Comparison of ENCODE assay signal across 7 mouse cellular contexts in the genomic region with DNA sequence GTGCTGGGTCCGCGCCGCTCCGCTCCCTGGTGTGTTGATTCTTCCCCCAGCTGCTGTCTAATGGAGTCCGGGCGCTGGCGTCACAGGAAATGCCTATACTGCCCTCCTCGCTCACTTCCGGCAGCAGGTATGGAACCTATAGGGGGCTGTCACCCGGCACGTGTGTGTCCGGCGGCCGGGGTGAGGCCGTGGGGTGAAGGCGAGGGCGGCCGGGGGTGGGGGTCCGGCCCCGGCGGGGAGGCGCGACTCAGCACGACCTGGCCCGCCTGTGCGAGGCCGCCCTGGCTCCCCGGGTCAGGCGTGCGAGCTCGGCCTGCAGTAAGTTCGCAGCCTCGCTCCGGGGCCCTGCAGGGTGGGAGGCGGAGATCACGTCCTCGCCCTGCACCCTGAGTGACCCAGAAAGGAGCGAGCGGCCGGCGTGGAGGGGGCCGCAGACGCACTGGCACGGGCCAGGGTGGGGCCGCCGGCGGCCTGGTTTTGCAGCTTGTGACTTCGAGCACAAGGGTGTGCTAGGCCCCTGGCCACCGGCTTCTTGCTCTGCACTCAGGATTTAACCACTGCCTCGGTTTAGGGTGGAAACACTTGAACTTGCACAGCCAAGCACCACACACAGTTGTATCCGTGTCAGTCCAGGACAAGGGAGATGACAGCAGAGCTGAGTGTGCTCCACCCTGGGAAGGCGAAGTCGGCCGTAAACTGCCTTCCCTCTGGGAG. TPM values are rescaled to one million over a fixed set of nuclear protein-coding genes. Genes with fewer than 3 reads are reported as not detected.
A peak's percentile ranks its signal among the peaks of the same experiment; 100 is the strongest.
DNase-seq lines count a peak whose midpoint lies in the region; ATAC-seq and TF ChIP-seq lines count a peak whose summit lies in the region.

A gene (minus strand): TSS at position 82 of the 714 bp plus-strand sequence.

- ATAC-seq in inflammation-experienced regulatory T-cells, adult 6 months: peak; percentile 78
- peak; percentile 79 for ATAC-seq in megakaryocyte-erythroid progenitor cell, adult 5-6 weeks (replicated peaks; ENCODE audit: low FRiP score, low TSS enrichment, poor library complexity, severe bottlenecking)

- peak; percentile 88 for TF ChIP-seq POLR2A in cortical plate, adult 2 months (IDR thresholded peaks at IDR 0.05; ENCODE audit: extremely low read depth, insufficient read depth, low read length)

- no peak for TF ChIP-seq CTCF in cortical plate, adult 2 months (IDR thresholded peaks at IDR 0.05; ENCODE audit: extremely low read depth, insufficient read depth, low read length)

- intact Hi-C loops in gastrocnemius, postnatal 14 days (cut with DNase I; ENCODE audit: low total_unique reads): no loop called here
- intact Hi-C loops in left cerebral cortex, postnatal 10 days (cut with DNase I): no loop called here

- H3K4me1 ChIP-seq in cortical plate, adult 2 months (ENCODE audit: control insufficient read depth, insufficient read depth, low read length): no peaks in the 10 kb centered on the region; the same call in 1 of the 2 replicates

- H3K27ac ChIP-seq in cortical plate, adult 2 months (ENCODE audit: insufficient read depth, low read length): peak within 1 kb of the TSS; percentile 98

- peak; percentile 80 for DNase-seq in adipocyte (ENCODE audit: low spot score)
- DNase-seq in gastrocnemius, postnatal 14 days: peak; percentile 74
- DNase-seq in left cerebral cortex, postnatal 10 days (ENCODE audit: extremely low spot score in 1 of 2, low spot score in 2 of 2): peak; percentile 83 to 90
- peak; percentile 87 for DNase-seq in right cerebral cortex, postnatal 25 days

- H3K4me3 ChIP-seq in cortical plate, adult 2 months (ENCODE audit: insufficient read depth, low read length): peak within 1 kb of the TSS; percentile 58

RNA-seq across cellular contexts. Expression of the gene that starts here (rescaled TPM):
- polyA plus RNA-seq in cortical plate, adult 2 months (2012; rRNA removed): 48.6 and 50.7 TPM in 2 replicates
- total RNA-seq in gastrocnemius, postnatal 14 days (2021): 100 to 1,000 TPM in 1 of 2 experiments, 10 to 100 TPM in 1; 96.7 to 110 TPM
- polyA plus RNA-seq in inflammation-experienced regulatory T-cells, adult 6 months (2017; shearing (Covaris generic)): 10 to 100 TPM; 40.5 to 46.9 (median 43.1) TPM
- 100 to 1,000 TPM; 126 to 131 TPM for total RNA-seq in left cerebral cortex, postnatal 10 days (2021)
- total RNA-seq in megakaryocyte-erythroid progenitor cell, adult 5-6 weeks (2014; fragmentation: Nextera tagmentation): 93.5 and 155 TPM in 2 replicates
- total RNA-seq in megakaryocyte-erythroid progenitor cell, adult 5-6 weeks (2017): 84.8 and 102 TPM in 2 replicates

Comparison
In these comparisons a context has a peak if more than half of its experiments do, and no peak if none do; other contexts are left out.
1. Peak in every context shown above with its lines: DNase-seq, ATAC-seq, H3K4me3 ChIP-seq and H3K27ac ChIP-seq.